Comparison of ENCODE assay signal across 20 mouse cellular contexts in genomic region chr6:127114753-127115456, GRCm38 (mm10). TPM values are rescaled to one million over a fixed set of nuclear protein-coding genes. Genes with fewer than 3 reads are reported as not detected.
DNase-seq lines count a peak whose midpoint lies in the region; ATAC-seq and TF ChIP-seq lines count a peak whose summit lies in the region.
"Had no signal": no experiment of that assay in that cellular context is flagged by ENCODE, and none has a peak within 500 bp of the region (broad histone marks: within the 10 kb centered on the region; RNA-seq: fewer than 3 reads in every experiment).

No protein-coding gene starts in this region.

- H3K4me1 ChIP-seq in hindbrain, embryonic 14.5 days (replicated peaks; ENCODE audit: control insufficient read depth, insufficient read depth, low read length) = 0 out of 2 replicates have a peak, but pooled peaks cover 3% of the 10 kb centered on the region
- H3K4me1 ChIP-seq in hindbrain, embryonic 11.5 days (replicated peaks; ENCODE audit: control insufficient read depth, insufficient read depth, low read length) = no peaks in the 10 kb centered on the region
- H3K4me1 ChIP-seq in neural tube, embryonic 15.5 days = no peaks in the 10 kb centered on the region
- H3K4me1 ChIP-seq in intestine, postnatal 0 days (replicated peaks; ENCODE audit: control insufficient read depth, insufficient read depth, low read length) = 0 out of 2 replicates have a peak, but pooled peaks cover under 1% of the 10 kb centered on the region
- H3K4me1 ChIP-seq: intestine, embryonic 15.5 days; liver, embryonic 12.5 days; neural tube, embryonic 12.5 days had no signal

- peak; percentile 64; the same call in 1 of the 2 replicates for ATAC-seq in hindbrain, embryonic 14.5 days (ENCODE audit: low FRiP score)
- ATAC-seq in hindbrain, embryonic 11.5 days (ENCODE audit: low FRiP score) = no peak
- peak; percentile 38; the same call in 1 of the 2 replicates for ATAC-seq in neural tube, embryonic 15.5 days (ENCODE audit: low FRiP score)
- no peak for ATAC-seq in intestine, postnatal 0 days
- ATAC-seq: intestine, embryonic 15.5 days; liver, embryonic 12.5 days had no signal

- 53% methylated on average over 23 of the region's 23 CpGs for WGBS in hindbrain, embryonic 14.5 days
- WGBS in hindbrain, embryonic 11.5 days = 69% methylated on average over 23 of the region's 23 CpGs
- whole genome bisulfite sequencing in neural tube, embryonic 15.5 days = 49% methylated on average over 23 of the region's 23 CpGs
- WGBS in intestine, postnatal 0 days = 78% methylated on average over 23 of the region's 23 CpGs

- H3K9me3 ChIP-seq in hindbrain, embryonic 14.5 days (ENCODE audit: control insufficient read depth, low read length) = no peaks in the 10 kb centered on the region
- no peaks in the 10 kb centered on the region for H3K9me3 ChIP-seq in hindbrain, embryonic 11.5 days (ENCODE audit: control insufficient read depth, low read length)
- no peaks in the 10 kb centered on the region for H3K9me3 ChIP-seq in neural tube, embryonic 15.5 days (replicated peaks)
- H3K9me3 ChIP-seq in intestine, postnatal 0 days (ENCODE audit: control insufficient read depth) = no peaks in the 10 kb centered on the region
- H3K9me3 ChIP-seq: embryonic facial prominence, embryonic 10.5 days; intestine, embryonic 15.5 days; liver, embryonic 12.5 days; neural tube, embryonic 12.5 days had no signal

- H3K9ac ChIP-seq in hindbrain, embryonic 14.5 days = no peak overlapping the region
- no peak overlapping the region for H3K9ac ChIP-seq in hindbrain, embryonic 11.5 days (ENCODE audit: low read depth, low read length)
- no peak overlapping the region for H3K9ac ChIP-seq in neural tube, embryonic 15.5 days (replicated peaks)
- H3K9ac ChIP-seq in intestine, postnatal 0 days (ENCODE audit: low read depth, low read length) = no peak overlapping the region
- H3K9ac ChIP-seq: intestine, embryonic 15.5 days; liver, embryonic 12.5 days; neural tube, embryonic 12.5 days had no signal

- no peaks in the 10 kb centered on the region for H3K36me3 ChIP-seq in hindbrain, embryonic 14.5 days (replicated peaks; ENCODE audit: control insufficient read depth, insufficient read depth)
- H3K36me3 ChIP-seq in hindbrain, embryonic 11.5 days (ENCODE audit: control insufficient read depth, insufficient read depth, low read length) = no peaks in the 10 kb centered on the region
- H3K36me3 ChIP-seq in neural tube, embryonic 15.5 days = no peaks in the 10 kb centered on the region
- no peaks in the 10 kb centered on the region for H3K36me3 ChIP-seq in intestine, postnatal 0 days (ENCODE audit: control insufficient read depth, insufficient read depth)
- H3K36me3 ChIP-seq: embryonic facial prominence, embryonic 10.5 days; intestine, embryonic 15.5 days; liver, embryonic 12.5 days; neural tube, embryonic 12.5 days had no signal

- H3K4me2 ChIP-seq in hindbrain, embryonic 14.5 days (replicated peaks) = no peak overlapping the region
- no peak overlapping the region for H3K4me2 ChIP-seq in hindbrain, embryonic 11.5 days (replicated peaks; ENCODE audit: low read depth, low read length)
- H3K4me2 ChIP-seq in neural tube, embryonic 15.5 days = no peak overlapping the region
- no peak overlapping the region for H3K4me2 ChIP-seq in intestine, postnatal 0 days (replicated peaks; ENCODE audit: low read depth)
- H3K4me2 ChIP-seq: intestine, embryonic 15.5 days; liver, embryonic 12.5 days; neural tube, embryonic 12.5 days had no signal

- H3K27me3 ChIP-seq in hindbrain, embryonic 14.5 days (ENCODE audit: control insufficient read depth, insufficient read depth, low read length) = 0 out of 2 replicates have a peak, but pooled peaks cover 2% of the 10 kb centered on the region
- H3K27me3 ChIP-seq in hindbrain, embryonic 11.5 days (ENCODE audit: control insufficient read depth, insufficient read depth, low read length) = no peaks in the 10 kb centered on the region
- no peaks in the 10 kb centered on the region for H3K27me3 ChIP-seq in neural tube, embryonic 15.5 days (replicated peaks)
- H3K27me3 ChIP-seq in intestine, postnatal 0 days (replicated peaks; ENCODE audit: control insufficient read depth, insufficient read depth, low read length) = no peaks in the 10 kb centered on the region
- H3K27me3 ChIP-seq: intestine, embryonic 15.5 days; neural tube, embryonic 12.5 days had no signal

- no peak overlapping the region for H3K4me3 ChIP-seq in hindbrain, embryonic 14.5 days (replicated peaks; ENCODE audit: low read length)
- H3K4me3 ChIP-seq in hindbrain, embryonic 11.5 days (ENCODE audit: low read depth, low read length) = no peak overlapping the region
- H3K4me3 ChIP-seq in neural tube, embryonic 15.5 days (replicated peaks) = no peak overlapping the region
- no peak overlapping the region for H3K4me3 ChIP-seq in intestine, postnatal 0 days (ENCODE audit: low read depth, low read length)
- H3K4me3 ChIP-seq: embryonic facial prominence, embryonic 10.5 days; intestine, embryonic 15.5 days; liver, embryonic 12.5 days; megakaryocyte, embryonic 14.5 days; neural tube, embryonic 12.5 days had no signal

- H3K27ac ChIP-seq in hindbrain, embryonic 14.5 days = no peak overlapping the region
- H3K27ac ChIP-seq in hindbrain, embryonic 11.5 days (ENCODE audit: low read depth, low read length) = no peak overlapping the region
- H3K27ac ChIP-seq in neural tube, embryonic 15.5 days (replicated peaks) = peak overlapping the region; percentile 33
- H3K27ac ChIP-seq in intestine, postnatal 0 days (ENCODE audit: low read depth, low read length) = no peak overlapping the region
- H3K27ac ChIP-seq: embryonic facial prominence, embryonic 10.5 days; intestine, embryonic 15.5 days; liver, embryonic 12.5 days; neural tube, embryonic 12.5 days had no signal

- TF ChIP-seq CTCF in intestine, postnatal 0 days (IDR thresholded peaks at IDR 0.05; ENCODE audit: low read depth) = no peak

- peak; percentile 44 for DNase-seq in hindbrain, embryonic 14.5 days (ENCODE audit: low spot score)
- DNase-seq in hindbrain, embryonic 11.5 days (ENCODE audit: low spot score) = no peak
- peak; percentile 44 for DNase-seq in retina, postnatal 1 day
- no peak for DNase-seq in retina, embryonic 14.5 days (ENCODE audit: low spot score)
- peak; percentile 35 to 54 for DNase-seq in layer of hippocampus, postnatal 36 days
- no peak for DNase-seq in spleen, postnatal 4 days (ENCODE audit: low spot score in 2 of 2)
- DNase-seq: cerebellum, adult 9-10 months; heart, adult 18-20 months; kidney, postnatal 10 days; right cerebral cortex, adult 18-20 months had no signal

RNA-seq across cellular contexts. Expression of gene Tigar, which starts 5.5 kb away (rescaled TPM):
- polyA plus RNA-seq in hindbrain, embryonic 14.5 days (2014; fragmentation: Nextera tagmentation; extraction: Ambion mirVana) = 6.5 and 6.9 TPM in 2 replicates
- 5.8 and 6.4 TPM in 2 replicates for polyA plus RNA-seq in hindbrain, embryonic 11.5 days (2014; fragmentation: Nextera tagmentation; extraction: Ambion mirVana)
- total RNA-seq in layer of hippocampus, postnatal 36 days (2021) = 10 to 100 TPM; 27.6 to 31.7 TPM
- polyA plus RNA-seq in neural tube, embryonic 15.5 days (2015; fragmentation: Nextera tagmentation; extraction: Ambion mirVana) = 6.3 and 7.3 TPM in 2 replicates
- polyA plus RNA-seq in intestine, postnatal 0 days (2015; fragmentation: Nextera tagmentation; extraction: Ambion mirVana) = 4.6 and 4.8 TPM in 2 replicates

RNA-seq across cellular contexts. Expression of gene Ccnd2, which starts 37.1 kb away (rescaled TPM):
- 163 and 239 TPM in 2 replicates for polyA plus RNA-seq in hindbrain, embryonic 14.5 days (2014; fragmentation: Nextera tagmentation; extraction: Ambion mirVana)
- 1,153 and 1,300 TPM in 2 replicates for polyA plus RNA-seq in hindbrain, embryonic 11.5 days (2014; fragmentation: Nextera tagmentation; extraction: Ambion mirVana)
- total RNA-seq in layer of hippocampus, postnatal 36 days (2021) = 100 to 1,000 TPM; 144 to 150 TPM
- polyA plus RNA-seq in neural tube, embryonic 15.5 days (2015; fragmentation: Nextera tagmentation; extraction: Ambion mirVana) = 155 and 302 TPM in 2 replicates
- 357 and 374 TPM in 2 replicates for polyA plus RNA-seq in intestine, postnatal 0 days (2015; fragmentation: Nextera tagmentation; extraction: Ambion mirVana)

RNA-seq across cellular contexts. Expression of gene Fgf23, which starts 42.2 kb away (rescaled TPM):
- 0.11 and 0.18 TPM in 2 replicates for polyA plus RNA-seq in hindbrain, embryonic 14.5 days (2014; fragmentation: Nextera tagmentation; extraction: Ambion mirVana)
- polyA plus RNA-seq in hindbrain, embryonic 11.5 days (2014; fragmentation: Nextera tagmentation; extraction: Ambion mirVana) = 0.08 TPM in 1 of 2 replicates, not detected in the other
- under 1 TPM; 0.25 to 0.48 TPM for total RNA-seq in layer of hippocampus, postnatal 36 days (2021)
- polyA plus RNA-seq in neural tube, embryonic 15.5 days (2015; fragmentation: Nextera tagmentation; extraction: Ambion mirVana) = 0.13 TPM in 1 of 2 replicates, not detected in the other
- not detected in 2 replicates for polyA plus RNA-seq in intestine, postnatal 0 days (2015; fragmentation: Nextera tagmentation; extraction: Ambion mirVana)
- total RNA-seq: gastrocnemius, adult 18-20 months; heart, adult 18-20 months had no signal
- polyA plus RNA-seq: intestine, embryonic 15.5 days; liver, embryonic 12.5 days; lung, embryonic 16.5 days; neural tube, embryonic 12.5 days; spleen, adult 2 months had no signal

Comparison
In these comparisons a context has a peak if more than half of its experiments do, and no peak if none do; other contexts are left out.
1. ATAC-seq: peak in hindbrain, embryonic 14.5 days (single experiment) and neural tube, embryonic 15.5 days (single experiment); none in hindbrain, embryonic 11.5 days (single experiment) and intestine, postnatal 0 days (single experiment).
2. DNase-seq: peak in hindbrain, embryonic 14.5 days (single experiment), retina, postnatal 1 day (single experiment) and layer of hippocampus, postnatal 36 days (2 of 2); none in hindbrain, embryonic 11.5 days (single experiment), retina, embryonic 14.5 days (single experiment) and spleen, postnatal 4 days (0 of 2).